Mouse (Mus musculus) embryo, embryonic 11.5 days (tissue): Measurements from ENCODE around the gene Msrb3.

ENCODE experiments used
- DNase-seq: peaks from one replicate; pipeline ENCODE4 v3.0.0-alpha.2; 2012; ENCODE audit warnings: low read depth, low spot score

Gene Msrb3

DNA sequence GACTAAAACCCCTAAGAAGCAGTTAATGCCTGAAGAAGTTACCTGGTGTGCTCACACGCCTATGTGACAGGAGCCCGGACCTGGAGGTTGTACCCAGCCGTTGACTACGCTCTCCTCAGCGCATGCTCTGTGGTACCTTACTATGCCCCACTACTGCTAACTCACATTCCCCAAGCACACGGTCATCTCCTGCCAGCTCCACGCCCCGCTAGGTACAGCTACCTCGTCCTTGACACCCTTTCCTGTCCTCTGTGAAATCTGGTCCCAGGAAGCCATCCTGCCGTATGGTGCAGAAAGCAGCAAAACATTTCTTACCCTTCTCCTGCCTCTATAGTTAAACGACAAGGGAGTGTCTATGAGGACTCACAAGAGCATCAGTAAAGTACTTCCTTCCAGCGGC is 37.2 kb downstream of the Msrb3 start:
- no peak for DNase-seq

DNA sequence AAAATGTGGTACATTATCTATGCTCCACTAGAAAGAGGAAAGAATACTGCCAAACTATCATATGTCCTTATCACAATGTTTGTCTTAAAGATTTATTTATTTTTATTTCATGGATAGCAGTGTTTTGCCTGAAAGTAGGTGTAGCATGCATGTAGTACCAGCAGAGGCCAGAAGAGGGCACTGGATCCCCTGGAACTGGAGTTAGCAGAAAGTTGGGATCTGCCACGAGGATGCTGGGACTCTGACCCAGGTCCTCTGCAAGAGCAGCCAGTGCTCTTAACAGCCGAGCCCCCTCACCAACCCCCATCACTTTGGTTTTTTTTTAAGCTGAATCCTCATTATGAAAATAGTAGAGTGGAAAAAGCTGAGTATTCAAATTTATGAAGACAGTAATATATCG is 37.7 kb downstream of the Msrb3 start:
- no peak for DNase-seq

DNA sequence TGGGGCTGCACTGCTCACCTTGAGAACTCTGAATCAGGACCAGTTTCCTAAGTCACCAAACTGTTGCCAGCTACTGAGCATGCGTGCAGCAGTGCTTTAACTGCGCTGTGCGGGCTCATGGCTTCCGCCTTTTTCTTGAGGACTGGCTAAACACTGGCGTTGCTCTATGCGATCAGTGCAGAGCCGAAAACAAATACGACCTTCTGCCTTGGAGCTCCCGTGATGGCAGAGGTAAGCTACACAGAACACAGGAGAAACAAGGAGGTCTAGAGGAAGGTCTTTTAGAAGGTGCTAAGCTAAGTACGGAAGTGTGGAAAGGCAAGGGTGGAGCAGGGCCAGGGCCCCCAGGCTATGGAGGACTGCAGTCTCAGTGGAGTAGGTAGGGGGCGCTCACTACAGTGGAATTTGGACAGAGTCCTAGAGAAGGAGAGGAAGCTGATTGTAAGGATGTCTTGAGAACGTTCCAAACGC is 41.3 kb downstream of the Msrb3 start:
- DNase-seq = no peak

DNA sequence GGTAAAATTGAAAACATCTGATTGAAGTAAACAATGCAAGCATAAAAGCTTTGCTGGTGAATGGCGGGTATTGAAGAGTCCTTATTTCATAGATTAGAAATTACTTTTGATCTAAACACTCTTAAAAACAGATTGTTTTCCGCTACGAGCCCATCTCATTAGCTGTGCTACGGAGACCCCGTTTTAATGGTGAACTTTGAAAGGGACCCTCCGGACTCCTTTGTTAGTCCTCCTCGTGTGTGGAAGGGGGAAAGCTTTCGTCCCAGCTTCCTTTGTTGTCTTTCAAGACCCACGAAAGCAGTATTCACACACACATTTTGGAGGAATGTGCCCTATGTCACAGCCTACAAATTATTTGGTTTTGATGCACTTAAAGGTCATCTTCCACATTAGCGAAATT is 44.6 kb downstream of the Msrb3 start:
- DNase-seq = no peak

DNA sequence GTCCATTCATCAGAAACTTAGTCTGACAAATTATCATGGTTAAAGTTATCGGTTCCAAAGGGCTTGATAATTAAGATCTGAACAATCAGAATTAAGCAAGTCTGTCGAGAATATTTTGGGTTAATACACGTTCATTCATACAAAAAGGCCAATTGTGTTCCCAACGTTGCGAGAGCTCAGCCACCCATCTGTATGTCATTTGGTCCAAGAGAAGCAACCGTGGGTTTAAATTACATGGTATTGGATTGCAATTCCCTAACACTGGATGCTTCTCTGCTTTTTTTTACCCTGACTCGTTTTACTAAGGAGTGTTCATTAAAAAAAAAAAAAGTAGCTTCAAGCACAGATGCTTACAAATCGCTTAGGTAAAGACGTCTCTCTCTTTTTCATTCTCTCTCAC is 45.1 kb downstream of the Msrb3 start:
- DNase-seq = no peak

DNA sequence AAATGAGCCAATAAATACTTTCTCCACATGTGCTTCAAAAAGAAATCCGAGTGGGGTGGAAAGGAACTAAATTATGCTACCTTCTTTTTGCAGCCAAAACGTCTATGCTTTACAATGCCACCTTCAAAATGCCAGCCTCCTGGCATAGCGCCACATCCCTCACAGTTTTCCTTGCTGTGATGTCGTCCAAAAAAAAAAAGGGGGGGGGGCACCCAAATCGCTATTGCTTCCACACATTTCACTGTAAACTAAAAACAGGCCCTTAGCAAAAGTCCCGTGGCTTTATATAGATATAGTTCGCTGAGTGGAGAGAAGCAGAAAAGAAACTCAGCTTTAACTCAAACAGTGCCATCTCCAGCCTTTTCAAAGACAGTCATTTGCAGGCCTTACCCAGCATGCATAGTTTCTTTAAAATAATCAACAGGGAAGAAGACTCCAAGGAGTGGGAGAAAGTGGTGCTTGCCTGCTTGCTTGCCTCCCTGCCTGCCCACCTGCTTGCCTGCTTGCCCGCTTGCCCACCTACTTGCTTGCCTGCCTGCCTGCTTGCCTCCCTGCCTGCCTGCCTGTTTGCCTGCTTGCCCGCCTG is 47.6 kb downstream of the Msrb3 start:
- no peak for DNase-seq

DNA sequence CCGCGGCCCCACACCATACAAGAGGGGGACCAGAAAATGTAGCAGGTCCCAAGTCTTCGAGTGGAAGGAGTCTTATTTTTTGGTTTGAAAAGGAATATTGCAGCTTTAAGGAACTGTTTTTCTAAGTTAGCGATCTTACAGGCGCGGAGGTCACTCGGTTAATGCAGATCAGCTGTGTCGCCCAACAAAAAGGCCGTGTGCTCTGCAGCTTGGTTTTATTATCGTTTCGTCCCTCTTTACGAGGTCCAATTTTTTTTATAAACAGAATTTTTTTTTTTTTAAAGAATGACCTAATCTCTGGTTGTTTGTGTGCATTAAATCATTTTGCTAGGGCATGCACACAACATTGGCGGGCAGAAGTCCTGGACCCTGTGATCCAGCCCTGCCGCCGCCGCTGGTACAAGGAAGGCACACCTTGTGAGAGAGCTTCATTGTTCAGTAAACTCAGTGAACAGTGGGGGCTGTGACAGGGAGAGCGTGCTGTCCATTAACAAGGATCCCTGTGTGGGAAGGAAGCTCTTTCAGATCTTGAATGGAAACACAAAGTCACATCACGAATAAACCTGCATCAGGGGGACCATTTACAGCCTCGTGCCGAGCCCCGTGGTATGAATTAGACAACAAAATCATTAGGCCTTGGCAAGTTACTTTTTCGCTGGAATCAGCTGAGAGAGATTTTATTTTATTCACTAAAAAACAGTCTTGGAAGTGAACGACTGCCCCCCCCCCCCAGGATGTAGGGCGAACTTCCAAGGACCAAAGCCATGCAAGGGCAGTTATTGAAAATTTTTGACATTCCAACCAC is 48.3 kb downstream of the Msrb3 start:
- DNase-seq = no peak

DNA sequence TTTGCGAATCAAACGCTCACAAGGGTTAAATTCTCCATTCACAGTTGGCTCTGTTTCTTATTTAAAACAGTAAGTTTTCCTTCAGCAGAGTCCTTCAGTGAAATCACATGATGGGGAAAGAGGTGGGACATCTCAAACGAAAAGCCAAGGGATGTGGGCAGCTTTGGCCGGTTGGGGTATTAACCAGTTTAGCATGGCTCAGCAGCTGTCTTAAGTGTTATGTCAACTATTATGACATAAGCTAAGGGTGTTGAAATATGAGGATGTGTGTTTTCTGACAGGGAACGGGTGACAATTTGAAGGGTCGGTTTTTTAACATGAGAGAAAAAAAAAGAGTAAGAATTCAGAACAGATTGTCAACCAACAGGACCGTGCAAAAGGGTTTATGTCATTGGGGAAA is 50.2 kb downstream of the Msrb3 start:
- no peak for DNase-seq

DNA sequence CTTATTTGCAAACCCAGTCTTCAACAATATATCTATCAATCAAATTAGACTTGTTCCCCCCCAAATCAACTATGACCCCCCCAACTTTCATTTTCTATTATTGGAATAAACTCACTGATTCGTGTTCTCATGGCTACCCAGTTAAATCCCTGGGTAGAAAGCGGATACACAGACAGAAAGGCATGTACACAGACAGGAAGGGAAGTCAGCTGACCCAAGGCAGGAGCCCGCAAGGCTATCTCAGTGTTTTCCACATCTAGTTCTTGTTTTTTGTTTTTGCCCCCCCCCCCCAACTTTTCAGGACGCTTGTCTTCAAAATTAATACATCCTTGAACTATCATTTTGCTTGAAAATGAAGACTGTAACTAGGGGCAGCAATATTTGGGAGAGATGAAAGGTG is 51.1 kb downstream of the Msrb3 start:
- no peak for DNase-seq

DNA sequence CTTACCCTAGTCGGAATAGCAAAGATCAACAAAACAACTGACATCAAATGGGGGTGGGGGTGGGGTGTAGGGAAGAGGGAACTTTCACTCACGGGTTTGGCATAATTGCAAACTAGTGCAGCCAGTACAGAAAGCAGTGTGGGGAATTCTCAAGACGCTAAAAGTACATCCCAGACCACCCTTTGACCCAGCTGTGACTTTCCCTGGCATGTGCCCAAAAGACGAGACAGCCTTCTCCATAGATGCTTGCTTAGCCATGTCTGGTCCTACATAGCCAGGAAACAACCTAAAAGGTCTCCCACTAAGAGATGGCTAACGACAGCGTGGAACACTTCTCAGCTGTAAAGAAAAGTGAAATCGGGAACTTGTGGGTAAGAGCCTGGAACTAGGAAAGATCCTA is 58.9 kb downstream of the Msrb3 start:
- no peak for DNase-seq

DNA sequence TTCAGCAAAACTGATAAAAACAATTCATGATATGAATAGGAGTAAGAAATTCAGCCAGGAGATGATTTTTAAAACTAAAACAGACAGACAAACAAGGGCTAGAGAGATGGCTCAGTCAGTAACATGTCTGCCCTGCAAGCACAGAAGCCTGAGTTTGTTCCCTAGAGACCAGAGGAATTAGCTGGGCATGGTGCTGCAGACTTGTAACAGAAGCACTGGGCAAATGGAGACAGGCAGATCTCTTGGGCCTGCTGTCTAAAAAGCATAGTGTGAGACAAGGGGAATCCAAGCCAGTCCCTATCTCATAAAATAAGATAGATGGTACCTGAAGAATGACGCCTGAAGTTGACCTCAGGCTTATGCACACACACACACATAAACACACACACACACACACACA is 64.4 kb downstream of the Msrb3 start:
- no peak for DNase-seq

DNA sequence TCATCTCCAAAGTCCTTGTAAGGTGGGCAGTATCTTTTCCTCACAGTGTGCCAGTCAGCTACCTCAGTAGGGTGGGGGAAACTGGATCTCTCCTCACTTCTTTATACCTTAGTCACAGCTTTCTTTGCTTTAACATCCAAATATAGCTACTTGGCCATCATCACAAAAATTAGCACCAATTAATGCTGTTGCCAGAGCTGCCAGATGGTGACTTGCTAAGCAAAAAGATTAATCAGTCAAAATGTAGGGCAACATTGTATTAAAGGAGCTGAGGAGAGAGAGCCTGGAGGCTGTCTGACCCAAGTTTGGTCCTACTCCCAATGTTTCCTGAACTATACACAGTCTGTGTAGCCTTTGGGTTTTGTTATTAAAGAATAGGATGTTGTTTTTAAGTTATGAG is 65.1 kb downstream of the Msrb3 start:
- no peak for DNase-seq

DNA sequence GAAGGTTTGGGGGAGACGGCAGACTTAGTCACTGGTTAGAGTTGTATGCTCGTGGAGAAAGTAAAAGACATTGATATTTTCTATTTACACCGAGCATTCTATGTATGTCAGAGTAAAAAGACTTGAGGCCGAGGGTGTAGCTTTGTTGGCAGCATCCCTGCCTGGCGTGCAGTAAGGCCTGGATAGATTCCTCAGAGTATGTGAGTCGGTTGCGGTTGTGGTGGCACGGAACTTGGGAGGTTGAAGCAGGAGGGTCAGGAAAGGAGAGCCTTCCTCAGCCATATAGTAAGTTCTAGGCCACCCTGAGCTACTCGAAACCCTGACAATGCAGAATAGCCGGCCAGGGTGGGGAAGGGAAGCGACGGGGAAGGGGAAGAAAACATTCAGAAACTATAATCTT is 71.1 kb downstream of the Msrb3 start:
- no peak for DNase-seq

DNA sequence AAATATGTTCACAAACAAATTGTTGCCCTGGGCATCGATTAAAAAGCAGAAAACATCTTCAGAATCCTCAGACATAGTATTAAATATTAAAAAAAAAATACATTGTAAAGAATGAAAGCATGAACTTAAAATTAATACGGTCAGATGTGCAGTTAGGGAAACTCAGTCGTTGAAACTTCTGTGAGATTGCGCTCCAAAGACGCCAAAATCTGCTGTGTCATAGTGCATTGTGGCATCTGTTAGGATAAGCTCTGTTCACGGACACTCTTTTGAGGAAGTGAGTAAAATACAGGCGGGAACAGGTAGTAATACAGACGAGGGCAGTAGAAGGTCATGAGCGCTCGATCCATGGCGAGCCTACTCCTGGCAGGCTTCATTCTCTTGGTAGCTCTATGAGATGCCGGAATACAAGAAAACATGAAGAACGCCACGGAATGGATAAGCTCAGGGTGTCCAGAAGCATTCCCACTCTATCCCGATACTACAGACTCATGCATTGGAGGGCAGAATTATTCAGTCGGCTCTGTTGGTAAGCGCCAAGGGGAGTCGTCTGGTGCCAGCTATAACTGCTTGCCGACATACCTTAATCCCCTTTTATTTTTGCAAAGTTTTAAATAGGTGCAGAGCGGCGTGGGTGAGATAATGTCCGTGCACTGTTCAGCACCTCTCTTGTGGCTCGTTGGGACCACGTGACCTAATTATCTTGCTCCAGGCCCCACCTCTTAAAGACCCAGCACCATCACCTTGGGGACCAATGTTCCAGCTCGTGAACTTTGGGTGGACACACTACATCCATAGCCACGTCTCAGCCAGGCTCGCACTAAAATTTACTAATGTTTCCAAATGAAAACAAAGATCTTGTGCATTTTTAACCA is 71.9 kb downstream of the Msrb3 start:
- no peak for DNase-seq

DNA sequence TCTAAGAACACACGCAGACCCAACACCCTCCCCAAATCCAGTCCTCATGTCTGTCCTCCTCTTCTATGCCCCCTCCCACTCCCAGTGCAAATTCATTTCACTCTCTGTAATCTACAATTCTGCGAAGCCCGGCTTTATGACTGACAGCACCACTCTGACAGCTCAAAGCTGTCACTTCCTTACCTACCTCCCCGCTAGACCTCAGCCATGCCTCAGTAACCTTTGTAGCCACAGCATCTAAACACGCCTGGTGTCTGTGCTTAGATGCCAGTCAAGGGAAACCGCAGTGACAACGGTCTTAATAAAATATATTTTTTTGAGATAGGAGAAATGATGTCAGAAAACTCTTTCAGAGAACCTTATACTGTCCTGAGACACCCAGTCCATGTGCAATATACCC is 72.5 kb downstream of the Msrb3 start:
- no peak for DNase-seq

DNA sequence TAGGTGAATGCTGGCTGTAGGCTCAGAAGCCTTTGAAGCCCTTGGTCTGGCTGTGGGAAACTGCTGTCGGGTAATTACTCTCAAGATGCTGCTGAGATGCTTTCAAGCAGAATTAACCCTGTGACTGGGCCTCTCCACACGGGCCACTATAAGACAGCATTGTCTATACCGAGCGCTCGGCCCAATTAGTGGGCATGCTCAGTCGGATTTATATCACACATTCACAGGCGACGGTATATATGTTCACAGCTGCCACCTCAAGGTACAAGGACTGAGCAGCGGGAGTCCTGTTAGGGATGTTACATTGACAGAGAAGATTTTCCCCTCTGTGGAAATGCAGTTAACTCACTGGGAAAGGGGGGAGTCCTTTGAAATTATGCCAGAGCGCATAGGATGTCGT is 73.3 kb downstream of the Msrb3 start:
- DNase-seq = no peak

DNA sequence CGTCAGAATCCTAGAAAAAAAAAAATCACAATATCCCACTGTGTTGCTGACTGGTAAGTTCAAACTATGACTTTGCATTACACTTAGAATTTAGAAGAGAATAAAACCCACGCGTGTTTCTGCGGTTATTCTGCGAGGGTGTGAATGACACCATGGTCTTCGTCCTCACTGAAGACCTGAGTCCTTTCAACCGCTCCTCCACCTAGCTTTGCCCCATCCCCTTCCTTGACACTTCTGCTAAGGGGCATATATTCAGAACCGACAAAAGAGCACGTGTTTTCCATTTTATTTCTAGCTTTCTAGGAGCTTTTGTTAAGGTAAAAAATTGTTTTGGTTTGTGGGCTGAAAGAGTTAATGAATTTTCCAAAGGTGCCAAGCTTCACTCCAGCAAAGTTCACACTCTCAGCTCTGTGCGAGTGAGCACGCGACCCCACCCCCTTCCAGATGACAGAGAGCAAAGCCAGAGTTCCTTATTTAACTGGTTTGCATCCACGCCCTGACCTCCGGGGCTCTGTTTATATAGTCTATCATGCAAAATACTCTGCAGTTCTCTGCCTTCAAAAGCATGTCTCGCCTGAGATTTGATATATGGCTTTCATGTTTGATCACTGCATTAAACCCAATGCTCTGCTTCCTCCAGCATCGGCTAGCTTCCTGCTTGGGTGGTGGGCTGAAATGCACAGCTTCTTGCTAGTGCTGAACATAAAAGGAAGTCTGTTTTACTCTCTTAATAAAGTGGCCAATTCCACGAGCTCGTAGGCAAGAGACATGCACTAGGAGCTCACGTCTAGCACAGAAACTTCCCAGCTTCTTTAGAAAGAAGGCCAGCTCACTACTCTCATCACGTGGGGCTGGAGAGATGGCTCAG is 77.2 kb downstream of the Msrb3 start:
- peak; percentile 31 for DNase-seq

DNA sequence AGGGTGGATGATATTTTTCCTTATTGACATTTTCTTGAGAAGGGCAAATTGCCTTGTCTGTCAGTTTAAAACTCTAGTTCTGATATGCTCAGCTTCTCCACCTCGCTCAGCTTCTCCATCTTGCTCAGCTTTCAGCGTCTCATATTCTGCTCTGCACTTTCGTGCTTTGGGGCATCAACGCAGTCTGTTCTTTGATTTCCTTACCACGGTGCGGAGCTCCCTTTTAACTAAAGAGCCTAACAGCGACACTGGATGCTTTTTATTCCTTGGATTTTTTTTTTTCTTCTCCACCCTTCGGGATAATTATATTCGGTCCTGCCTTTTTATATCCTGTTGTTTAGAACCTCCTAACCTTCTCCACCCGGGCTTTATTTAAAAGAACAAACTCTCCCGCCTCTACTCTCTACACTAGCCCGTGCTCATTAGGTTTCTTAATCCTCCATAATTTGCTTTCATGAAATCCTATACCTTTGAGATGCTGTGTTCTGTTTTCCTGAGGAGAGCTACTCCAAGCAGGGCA is 78.1 kb downstream of the Msrb3 start:
- no peak for DNase-seq

DNA sequence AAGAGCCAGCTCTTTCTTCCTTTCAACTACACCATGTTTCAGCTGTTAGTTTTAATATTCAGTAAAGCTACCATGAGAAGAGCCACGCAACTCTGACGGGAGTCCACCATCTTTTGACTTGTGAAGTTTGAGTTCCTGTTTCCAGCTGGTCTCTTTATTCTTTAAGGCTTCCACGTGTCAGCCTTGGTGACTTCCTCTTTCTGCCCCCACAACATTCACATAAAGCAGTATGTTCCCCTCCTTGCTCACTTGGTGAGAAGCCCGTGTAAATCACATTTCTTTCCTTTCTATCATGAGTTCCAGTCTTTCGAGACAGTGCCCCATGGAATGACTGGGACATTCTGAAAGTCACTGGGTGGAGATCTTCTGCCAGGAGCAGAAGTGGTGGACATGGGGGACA is 83.6 kb downstream of the Msrb3 start:
- no peak for DNase-seq

DNA sequence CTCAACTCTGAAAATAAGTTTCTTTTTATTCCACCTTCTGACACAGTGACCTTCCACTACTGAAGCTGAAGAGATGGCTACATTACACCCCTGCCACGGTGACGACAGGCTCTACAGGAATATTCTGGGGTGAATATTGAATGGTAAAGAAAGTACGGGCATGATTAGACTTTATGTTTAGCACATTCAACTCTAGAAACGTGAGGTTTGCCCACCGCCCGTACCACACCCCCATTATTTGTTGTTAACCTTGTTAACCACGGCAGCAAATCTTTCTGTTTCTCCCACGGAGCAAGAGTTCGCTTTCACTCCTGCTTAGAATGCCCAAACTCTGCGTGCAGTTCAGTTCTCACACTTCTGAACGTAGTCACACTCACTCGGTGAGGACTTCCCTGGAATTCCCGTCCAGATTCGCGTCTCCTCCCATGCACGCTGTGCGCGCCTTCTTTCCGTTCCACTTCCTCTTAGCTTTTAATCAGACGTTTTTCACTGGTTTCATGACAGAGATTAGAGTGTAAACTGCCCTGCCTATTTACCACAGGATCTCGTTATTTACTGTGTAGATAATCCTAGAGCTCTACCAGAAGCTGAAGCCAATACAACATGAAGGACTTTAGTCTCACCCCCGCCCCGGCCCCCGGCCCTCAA is 87.0 kb downstream of the Msrb3 start:
- no peak for DNase-seq
